Mouse (Mus musculus): ENCODE results near the gene Gpr61. TPM values are rescaled to one million over a fixed set of nuclear protein-coding genes. Genes with fewer than 3 reads are reported as not detected.

The Gpr61 gene
- total and polyA plus RNA-seq, 3 experiments: 0.27 TPM; not detected in 2

DNA sequence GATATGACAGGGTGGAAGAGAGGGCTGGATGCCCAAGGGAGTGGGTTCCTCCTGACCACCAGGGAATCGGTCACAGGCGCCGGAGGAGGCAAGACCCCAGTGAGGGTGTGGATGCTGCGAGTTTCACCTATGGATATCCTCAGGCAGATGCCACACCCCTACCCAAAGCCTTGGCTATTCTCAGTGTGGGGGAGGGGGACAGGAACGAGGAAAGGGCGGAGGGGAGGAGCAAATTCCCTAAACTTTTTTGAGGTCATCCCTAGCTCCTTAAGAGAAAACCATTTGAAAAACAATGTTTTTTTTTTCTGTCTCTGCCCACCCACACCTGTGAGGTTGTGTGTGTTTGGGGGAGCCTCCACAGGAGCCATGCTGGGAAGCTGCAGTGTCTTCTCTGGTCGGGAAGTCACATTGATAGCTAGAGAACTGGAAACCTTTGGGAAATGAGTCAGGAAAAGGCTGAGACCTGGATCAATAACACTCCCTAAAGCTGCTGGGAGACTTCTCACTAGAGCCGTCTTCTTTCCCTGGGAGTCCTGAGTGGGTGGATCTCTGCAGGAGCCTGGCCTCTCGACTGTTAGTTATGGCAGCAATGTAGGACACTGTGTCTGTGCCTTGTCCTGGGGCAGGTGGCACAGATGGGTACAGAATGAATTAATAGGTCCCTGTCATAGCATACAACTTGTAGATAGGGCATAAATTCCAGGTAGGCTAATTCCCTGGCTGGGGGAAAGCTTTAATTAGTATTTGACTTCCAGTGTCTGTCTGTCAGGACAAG is 34.2 kb upstream of the Gpr61 start:
- Histone ChIP-seq H3K4me1 (ENCODE audit: control insufficient read depth in 1 of 2, insufficient read depth in 2 of 2) (peaks cover 7 to 15% of the 10 kb centered on the region in 2 experiments), H3K27ac (ENCODE audit: insufficient read depth, low read depth) (no peak overlapping the region), H3K4me3 (replicated peaks in 1 of 3; ENCODE audit: low read depth in 2 of 3, low read length in 2 of 3, poor library complexity in 1 of 3) (no peak overlapping the region), H3K27me3 (replicated peaks) (peaks cover 38% of the 10 kb centered on the region), H3K9me3 (replicated peaks; ENCODE audit: low read length) (no peaks in the 10 kb centered on the region), H3K9ac (ENCODE audit: insufficient read depth, low read depth) (no peak overlapping the region), H3K36me3 (replicated peaks in 1 of 2; ENCODE audit: control insufficient read depth in 1 of 2, insufficient read depth in 1 of 2, low read length in 1 of 2) (peaks cover 0 to 3% of the 10 kb centered on the region in 2 experiments), H3K79me2 (replicated peaks; ENCODE audit: control insufficient read depth, extremely low read depth, insufficient read depth, poor library complexity, severe bottlenecking) (no peaks in the 10 kb centered on the region), H3K4me2 (ENCODE audit: insufficient read depth, low read depth, poor library complexity, severe bottlenecking) (no peak overlapping the region)
- no peak for DNase-seq (ENCODE audit: extremely low read depth)
- TF ChIP-seq ZC3H11A (IDR thresholded peaks at IDR 0.05; ENCODE audit: low read depth, low read length) (no peak), MAX (IDR thresholded peaks at IDR 0.05; ENCODE audit: low read length) (no peak), UBTF (IDR thresholded peaks at IDR 0.05; ENCODE audit: low read depth, low read length) (no peak), EP300 (IDR thresholded peaks at IDR 0.05; ENCODE audit: low read length) (no peak), ZMIZ1 (IDR thresholded peaks at IDR 0.05; ENCODE audit: low read depth, low read length) (no peak), RAD21 (IDR thresholded peaks at IDR 0.05; ENCODE audit: low read depth, low read length) (no peak), PAX5 (IDR thresholded peaks at IDR 0.05; ENCODE audit: low read length) (no peak), KAT2A (IDR thresholded peaks at IDR 0.05; ENCODE audit: insufficient replicate concordance, low read length) (no peak)
- dilution Hi-C loops (cut with MboI; ENCODE audit: extremely low pct_ligation_motif_present, extremely low pct_unique_long_range_greater_than_20kb, low sequenced_read_pairs) (no loop called here), in situ Hi-C loops (cut with MboI; ENCODE audit: low pct_ligation_motif_present, low pct_unique_long_range_greater_than_20kb, low sequenced_read_pairs) (no loop called here)

DNA sequence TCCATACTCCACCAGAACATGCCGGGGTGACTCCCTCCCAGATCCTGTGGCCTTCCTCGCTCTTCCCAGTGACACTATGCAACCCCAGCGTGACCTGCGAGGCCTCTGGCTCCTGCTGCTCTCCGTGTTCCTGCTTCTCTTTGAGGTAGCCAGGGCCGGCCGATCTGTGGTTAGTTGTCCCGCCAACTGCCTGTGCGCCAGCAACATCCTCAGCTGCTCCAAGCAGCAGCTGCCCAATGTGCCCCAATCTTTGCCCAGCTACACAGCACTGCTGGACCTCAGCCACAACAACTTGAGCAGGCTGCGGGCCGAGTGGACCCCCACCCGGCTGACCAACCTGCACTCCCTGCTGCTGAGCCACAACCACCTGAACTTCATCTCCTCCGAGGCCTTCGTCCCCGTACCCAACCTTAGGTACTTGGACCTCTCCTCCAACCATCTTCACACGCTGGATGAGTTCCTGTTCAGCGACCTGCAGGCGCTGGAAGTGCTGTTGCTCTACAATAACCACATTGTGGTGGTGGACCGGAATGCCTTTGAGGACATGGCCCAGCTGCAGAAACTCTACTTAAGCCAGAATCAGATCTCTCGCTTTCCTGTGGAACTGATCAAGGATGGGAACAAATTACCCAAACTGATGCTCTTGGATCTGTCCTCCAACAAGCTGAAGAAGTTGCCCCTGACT is 32.6 kb upstream of the Gpr61 start:
- in situ Hi-C loops (cut with MboI; ENCODE audit: low pct_ligation_motif_present, low pct_unique_long_range_greater_than_20kb, low sequenced_read_pairs) (no loop called here), dilution Hi-C loops (cut with MboI; ENCODE audit: extremely low pct_ligation_motif_present, extremely low pct_unique_long_range_greater_than_20kb, low sequenced_read_pairs) (no loop called here)
- Histone ChIP-seq H3K27me3 (replicated peaks) (peaks cover 40% of the 10 kb centered on the region), H3K4me2 (ENCODE audit: insufficient read depth, low read depth, poor library complexity, severe bottlenecking) (no peak overlapping the region), H3K4me3 (replicated peaks in 1 of 3; ENCODE audit: low read depth in 2 of 3, low read length in 2 of 3, poor library complexity in 1 of 3) (no peak overlapping the region), H3K9ac (ENCODE audit: insufficient read depth, low read depth) (no peak overlapping the region), H3K79me2 (replicated peaks; ENCODE audit: control insufficient read depth, extremely low read depth, insufficient read depth, poor library complexity, severe bottlenecking) (no peaks in the 10 kb centered on the region), H3K9me3 (replicated peaks; ENCODE audit: low read length) (no peaks in the 10 kb centered on the region), H3K4me1 (ENCODE audit: control insufficient read depth in 1 of 2, insufficient read depth in 2 of 2) (peaks cover 7 to 15% of the 10 kb centered on the region in 2 experiments), H3K27ac (ENCODE audit: insufficient read depth, low read depth) (no peak overlapping the region), H3K36me3 (replicated peaks in 1 of 2; ENCODE audit: control insufficient read depth in 1 of 2, insufficient read depth in 1 of 2, low read length in 1 of 2) (no peaks in the 10 kb centered on the region)
- no peak for DNase-seq (ENCODE audit: extremely low read depth)
- TF ChIP-seq EP300 (IDR thresholded peaks at IDR 0.05; ENCODE audit: low read length): no peak
- no peak for TF ChIP-seq ZMIZ1 (IDR thresholded peaks at IDR 0.05; ENCODE audit: low read depth, low read length)

All from CH12.LX (cell line).